Mouse (Mus musculus) ovary, postnatal 14 days (tissue): ENCODE results near the gene Slc26a10.
"Not testable (repeated sequence)": the region's sequence is repeated elsewhere in the genome, so short reads cannot be mapped to it uniquely, and the experiment has no call there.

Experiments used
- DNase-seq: peaks from one replicate; pipeline ENCODE4 v3.0.0; 2022; ENCODE audit warnings: low spot score

Slc26a10 gene

GRCm38 (mm10) chr10:127197505-127198110 is 17.2 kb upstream of the Slc26a10 start:
- DNase-seq, result no peak

GRCm38 (mm10) chr10:127197104-127197503 is 16.7 kb upstream of the Slc26a10 start:
- DNase-seq, result no peak

- DNase-seq, result peak; percentile 47
Observed at GRCm38 (mm10) chr10:127196392-127196791, 15.9 kb upstream of the Slc26a10 start.

GRCm38 (mm10) chr10:127195328-127196129 is 15.1 kb upstream of the Slc26a10 start, which contains the start of gene Dtx3:
Dtx3 (minus strand) TSS chr10:127195728.
- DNase-seq, result no peak

- DNase-seq, result peak; percentile 54
Observed at GRCm38 (mm10) chr10:127194428-127195327, 14.2 kb upstream of the Slc26a10 start.

- no peak for DNase-seq
Observed at GRCm38 (mm10) chr10:127193011-127193410, 12.6 kb upstream of the Slc26a10 start.

- DNase-seq, result not testable (repeated sequence)
Observed at GRCm38 (mm10) chr10:127192057-127192328, 11.5 kb upstream of the Slc26a10 start.

- no peak for DNase-seq
Observed at GRCm38 (mm10) chr10:127191191-127192056, 11.0 kb upstream of the Slc26a10 start.

GRCm38 (mm10) chr10:127190398-127191190 is 10.1 kb upstream of the Slc26a10 start:
- no peak for DNase-seq

- peak; percentile 53 for DNase-seq
Observed at GRCm38 (mm10) chr10:127189651-127190381, 9.4 kb upstream of the Slc26a10 start, which contains the start of gene Arhgef25. Arhgef25 (minus strand) TSS chr10:127190083.

GRCm38 (mm10) chr10:127189116-127189650 is 8.7 kb upstream of the Slc26a10 start:
- DNase-seq, result no peak

- DNase-seq, result no peak
Observed at GRCm38 (mm10) chr10:127188465-127189115, 8.1 kb upstream of the Slc26a10 start.

GRCm38 (mm10) chr10:127188079-127188453 is 7.6 kb upstream of the Slc26a10 start:
- no peak for DNase-seq

- DNase-seq, result no peak
Observed at GRCm38 (mm10) chr10:127187371-127188078, 7.1 kb upstream of the Slc26a10 start.

GRCm38 (mm10) chr10:127186451-127186850 is 6.0 kb upstream of the Slc26a10 start:
- DNase-seq, result no peak

- DNase-seq, result no peak
Observed at GRCm38 (mm10) chr10:127185506-127185905, 5.1 kb upstream of the Slc26a10 start.

- DNase-seq, result no peak
Observed at GRCm38 (mm10) chr10:127185101-127185500, 4.7 kb upstream of the Slc26a10 start.

- no peak for DNase-seq
Observed at GRCm38 (mm10) chr10:127183759-127184158, 3.3 kb upstream of the Slc26a10 start.

GRCm38 (mm10) chr10:127182624-127183023 is 2.2 kb upstream of the Slc26a10 start:
- DNase-seq, result no peak
